Mouse (Mus musculus) fat pad, adult 2 months (tissue): ENCODE data around the gene Marc2.

Experiments
- DNase-seq: peaks from one replicate; pipeline ENCODE4 v3.0.0-alpha.2; 2011; ENCODE audit warnings: low read depth, low spot score; ENCODE audit errors: extremely low read depth

The Marc2 gene

DNA sequence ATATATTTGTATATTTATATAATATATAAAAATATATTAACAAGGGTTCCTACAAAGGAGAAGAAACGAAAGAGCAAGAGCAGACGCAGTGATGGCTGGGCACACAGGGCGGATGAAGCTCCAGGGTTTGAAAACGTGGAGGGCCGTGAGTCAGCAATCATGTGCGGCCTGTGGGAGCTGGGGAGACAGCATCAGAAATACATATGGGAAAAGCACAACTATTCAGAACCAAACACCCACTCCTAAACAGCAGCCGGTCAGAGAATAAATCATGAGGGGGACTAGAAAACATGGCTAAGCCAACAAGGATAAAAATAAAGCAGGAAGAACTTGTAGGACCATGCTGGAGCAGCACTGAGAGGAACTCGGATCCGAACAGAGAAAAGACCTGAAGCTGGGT lies 11.0 kb upstream of the Marc2 start:
- DNase-seq = no peak

DNA sequence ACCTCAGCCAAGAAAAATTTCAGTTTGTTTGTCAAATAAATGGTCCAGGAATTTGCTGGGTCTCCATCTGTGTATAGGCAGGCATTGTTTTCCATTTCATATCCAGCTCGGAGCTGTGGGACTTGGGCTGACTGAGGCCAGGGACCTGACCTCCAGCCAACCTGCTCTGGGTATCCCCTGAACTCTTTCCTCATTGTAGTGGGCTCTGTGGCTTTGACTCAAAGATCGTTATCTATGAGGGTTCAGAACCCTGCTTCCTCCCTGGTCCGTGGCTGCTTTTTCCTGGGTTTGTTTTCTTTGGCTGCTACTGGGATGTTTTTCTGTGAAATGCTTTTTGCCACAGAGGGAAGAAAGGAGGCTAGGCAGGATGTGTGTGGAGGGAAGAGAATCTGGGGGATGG lies 7.7 kb upstream of the Marc2 start:
- DNase-seq = no peak

DNA sequence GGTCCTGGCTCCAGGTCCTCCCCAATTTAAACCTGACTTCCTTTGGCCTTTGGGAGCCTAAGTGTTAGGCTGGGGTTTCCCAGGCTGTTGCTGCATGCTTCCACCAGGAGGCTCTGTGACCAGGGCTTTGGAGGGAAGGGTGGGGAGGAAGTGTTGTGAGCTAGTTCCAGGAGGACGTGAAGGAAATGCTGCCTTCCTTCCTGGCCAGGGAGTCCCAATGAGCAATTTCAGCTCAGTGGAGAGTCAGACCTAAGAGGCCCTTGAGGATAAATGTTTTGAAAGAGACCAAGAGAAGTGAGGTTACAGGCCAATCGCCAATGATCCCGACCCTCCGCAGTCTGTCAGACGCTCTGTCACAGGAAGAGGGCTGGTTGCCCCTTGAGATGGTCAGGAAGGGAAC lies 7.1 kb upstream of the Marc2 start:
- no peak for DNase-seq

DNA sequence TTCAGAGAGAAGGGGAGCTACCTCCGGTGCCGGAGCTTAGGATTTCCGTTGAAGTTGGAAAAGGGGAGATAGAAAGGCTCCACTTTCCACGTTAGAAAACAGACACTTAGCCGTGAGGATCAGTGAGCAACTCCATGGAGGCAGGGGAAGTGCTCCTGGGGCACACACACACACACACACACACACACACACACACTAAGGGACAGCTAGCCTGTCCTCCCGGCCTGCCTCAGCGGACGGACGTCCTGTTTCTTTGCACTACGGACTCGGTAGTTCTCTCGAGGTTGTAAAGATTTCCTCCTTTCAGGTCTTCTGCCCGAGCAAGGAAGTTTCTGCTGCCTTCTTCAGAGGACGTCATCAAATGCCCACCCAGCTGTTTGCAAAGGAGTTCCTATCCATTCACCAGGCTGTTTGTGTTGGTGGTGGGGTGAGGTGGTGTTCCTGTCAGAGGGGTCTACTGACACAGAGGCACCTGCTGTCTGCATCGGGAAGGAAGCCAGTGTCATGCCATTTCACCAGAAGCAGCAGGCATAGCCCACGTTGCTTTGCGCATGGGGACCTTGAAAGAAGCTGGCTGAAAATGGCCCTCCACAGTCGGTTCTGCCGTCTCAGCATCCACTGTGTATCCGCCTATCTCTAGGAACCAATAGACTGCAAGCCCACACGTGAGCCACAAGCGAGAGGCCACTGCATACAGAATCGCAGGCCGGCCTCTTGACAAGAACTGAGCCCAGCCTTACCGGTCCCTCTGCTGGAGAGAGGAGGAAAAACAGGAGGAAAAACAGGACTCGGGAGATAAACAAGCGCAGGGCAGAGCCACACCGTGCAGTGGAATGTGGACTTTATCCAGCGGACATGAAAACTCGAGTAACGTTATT lies 5.7 kb upstream of the Marc2 start:
- DNase-seq = no peak

DNA sequence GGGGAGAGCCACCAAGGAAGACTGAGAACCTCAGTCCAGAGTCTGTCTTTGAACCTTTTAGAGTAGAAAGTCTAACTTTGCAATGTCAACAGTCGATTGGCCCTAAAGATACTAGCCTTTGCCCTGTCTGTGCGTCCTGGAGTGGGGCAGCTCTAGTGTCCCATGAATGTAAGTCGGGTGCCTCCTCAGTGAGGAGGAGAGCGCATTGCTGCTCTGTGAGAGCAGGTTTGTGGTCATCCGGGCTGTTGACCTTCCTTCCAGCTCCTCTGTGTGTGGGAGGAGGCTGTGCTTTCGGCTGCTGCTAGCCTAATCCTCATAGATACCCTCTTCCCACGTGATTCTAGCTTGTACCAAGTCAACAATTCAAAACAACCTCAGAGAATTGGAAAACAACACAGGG lies 4.9 kb upstream of the Marc2 start:
- DNase-seq = no peak

DNA sequence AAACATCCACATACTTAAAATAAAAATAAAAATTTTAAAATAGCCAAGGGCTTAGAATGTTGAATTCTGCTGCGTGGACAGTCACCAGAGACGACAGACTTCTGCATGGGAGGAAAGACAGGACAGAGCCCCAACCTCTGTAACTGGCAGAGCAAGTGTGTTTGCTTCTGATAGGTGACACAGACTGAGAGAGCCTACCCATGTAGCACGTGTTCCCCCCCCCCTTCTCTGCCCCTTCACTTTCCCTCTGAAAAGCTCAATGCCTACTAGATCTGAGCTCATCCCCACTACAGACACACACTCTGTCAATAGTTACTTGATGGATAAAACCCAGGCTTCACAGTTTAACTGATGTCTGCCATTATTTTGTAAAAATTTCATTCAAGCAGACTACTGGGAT lies 722 bp upstream of the Marc2 start:
- DNase-seq = no peak

DNA sequence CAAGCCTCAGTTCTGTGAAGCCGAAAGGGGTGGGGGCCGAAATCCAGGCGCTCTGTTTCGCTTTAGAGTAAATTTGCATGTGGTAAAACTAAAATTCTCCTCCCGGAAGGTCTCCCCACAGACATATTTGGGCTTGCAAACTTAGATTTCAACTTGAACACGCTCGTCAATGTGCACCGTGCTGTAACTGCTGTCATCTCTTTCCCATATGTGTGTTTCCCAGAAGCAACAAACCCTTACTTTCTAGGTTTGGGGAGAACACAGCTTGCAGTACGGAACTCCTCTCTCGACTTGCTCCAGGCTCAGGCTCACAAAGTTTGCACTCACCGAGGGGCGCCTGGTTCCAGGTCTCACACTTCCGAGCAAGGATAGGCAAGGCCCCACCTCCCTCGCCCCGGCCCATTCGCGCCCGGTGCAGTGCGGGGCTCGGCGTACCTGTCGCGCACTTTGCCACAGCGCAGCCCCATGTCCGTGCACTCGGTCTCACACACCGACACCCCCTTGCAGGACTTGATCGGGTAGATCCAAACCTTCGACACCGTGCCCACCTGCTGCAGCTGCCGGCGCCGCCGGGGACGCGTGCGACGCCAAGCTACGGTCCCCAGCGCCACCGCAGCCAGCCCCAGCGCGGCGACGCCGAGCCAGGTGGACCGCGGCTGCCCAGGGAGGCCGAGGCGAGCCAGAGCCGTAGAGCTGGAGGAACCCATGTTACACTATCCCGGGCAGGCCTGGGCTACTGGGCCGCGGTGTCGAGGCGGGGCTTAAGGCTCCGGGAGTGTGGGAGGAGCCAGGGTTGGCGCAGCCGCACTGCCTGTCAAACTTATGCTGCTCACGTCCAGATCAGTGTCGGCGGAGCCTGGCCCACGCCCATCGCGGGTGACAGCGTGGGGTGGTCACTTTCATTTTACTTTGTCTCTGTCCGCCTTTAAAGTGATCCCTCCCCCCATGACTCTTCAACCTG lies 860 bp downstream of the Marc2 start:
- DNase-seq = no peak

DNA sequence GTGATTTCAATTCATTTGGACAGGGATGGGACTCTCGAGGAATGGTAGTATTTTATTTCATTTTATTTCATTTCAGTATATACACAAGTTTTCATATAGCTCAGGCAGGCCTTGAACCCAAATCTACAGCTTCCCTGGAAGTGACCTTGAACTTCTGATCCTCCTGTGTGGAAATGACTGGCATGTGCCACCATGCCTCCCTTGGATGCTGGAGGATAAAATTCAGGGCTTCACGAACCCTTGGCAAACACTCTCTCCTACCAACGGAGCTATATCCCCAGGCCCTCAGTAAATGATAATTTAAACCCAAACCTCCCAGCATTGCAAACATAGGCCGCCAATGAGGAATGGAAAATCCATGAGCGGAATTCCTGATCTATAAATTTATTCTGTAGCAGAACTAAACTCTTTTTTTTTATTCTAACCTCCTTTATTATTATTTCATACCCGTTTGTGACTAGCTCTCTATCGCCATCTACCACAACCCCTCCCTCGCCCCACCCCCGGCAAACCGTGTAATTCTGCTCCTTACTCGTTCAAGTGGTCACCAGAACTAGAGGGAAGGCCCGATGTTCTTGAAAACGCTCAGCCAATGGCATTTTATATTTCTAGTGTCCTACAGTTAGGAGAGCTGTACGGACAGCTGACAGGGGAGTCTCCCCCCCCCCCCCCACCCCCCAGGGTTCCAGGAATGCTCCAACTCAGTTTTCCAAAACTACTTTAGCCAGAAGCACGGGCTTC lies 1.8 kb downstream of the Marc2 start:
- DNase-seq = no peak

DNA sequence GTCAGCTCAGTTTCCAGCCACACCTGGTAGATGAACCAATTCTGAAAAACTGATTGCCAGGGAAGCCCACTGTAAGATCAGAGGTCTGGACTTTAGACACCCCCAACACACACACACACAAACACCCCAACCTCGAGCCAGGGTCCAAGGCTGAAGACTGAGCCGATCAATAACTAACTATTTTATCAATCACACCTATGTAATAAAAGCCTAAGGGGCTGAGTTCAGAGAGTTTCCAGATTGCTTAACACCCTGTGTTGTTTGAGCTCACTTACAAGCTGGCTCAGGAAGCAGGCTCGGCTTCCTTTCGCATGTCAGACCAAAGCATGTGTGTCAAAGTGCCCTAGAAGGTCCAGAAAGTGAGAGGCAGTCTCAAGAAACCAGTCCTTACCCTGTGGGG lies 8.6 kb downstream of the Marc2 start:
- no peak for DNase-seq

DNA sequence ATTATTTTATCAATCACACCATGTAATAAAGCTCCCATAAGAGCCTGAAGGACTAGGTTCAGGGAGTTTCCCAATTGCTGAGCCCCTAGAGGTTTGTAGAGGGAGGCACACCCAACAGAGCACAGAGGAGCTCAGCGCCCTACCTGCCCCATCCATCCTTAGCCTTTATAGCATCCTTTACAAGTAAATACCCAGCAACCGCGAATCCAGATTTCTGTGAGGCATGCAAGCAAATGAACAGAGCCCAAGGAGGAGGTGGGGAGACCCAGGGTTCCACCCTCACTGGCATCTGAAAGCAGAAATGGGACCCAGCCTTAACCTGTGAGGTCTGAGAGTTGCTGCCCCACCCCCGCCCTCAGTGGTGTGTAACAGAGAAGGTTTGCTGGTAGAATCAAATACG lies 9.9 kb downstream of the Marc2 start:
- no peak for DNase-seq

DNA sequence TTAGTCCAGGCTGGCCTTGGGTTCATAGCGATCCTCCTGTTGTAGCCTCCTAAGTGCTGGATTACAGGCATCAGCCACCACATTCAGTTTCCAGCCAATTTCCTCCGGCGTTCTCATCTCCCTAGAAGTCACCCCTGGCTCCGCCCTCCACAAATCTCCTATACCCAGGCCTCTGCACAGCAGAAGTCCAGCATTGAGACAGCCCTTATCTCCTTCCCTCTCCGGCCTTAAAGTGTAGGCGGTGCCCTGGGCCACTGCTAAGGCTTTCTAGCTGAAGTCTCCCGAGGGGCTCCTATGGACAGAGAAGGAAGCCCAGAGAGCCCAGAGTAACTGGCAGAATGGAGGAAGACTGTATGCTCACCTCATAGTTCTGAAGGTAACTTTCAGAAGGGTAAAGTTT lies 12.8 kb downstream of the Marc2 start:
- no peak for DNase-seq

DNA sequence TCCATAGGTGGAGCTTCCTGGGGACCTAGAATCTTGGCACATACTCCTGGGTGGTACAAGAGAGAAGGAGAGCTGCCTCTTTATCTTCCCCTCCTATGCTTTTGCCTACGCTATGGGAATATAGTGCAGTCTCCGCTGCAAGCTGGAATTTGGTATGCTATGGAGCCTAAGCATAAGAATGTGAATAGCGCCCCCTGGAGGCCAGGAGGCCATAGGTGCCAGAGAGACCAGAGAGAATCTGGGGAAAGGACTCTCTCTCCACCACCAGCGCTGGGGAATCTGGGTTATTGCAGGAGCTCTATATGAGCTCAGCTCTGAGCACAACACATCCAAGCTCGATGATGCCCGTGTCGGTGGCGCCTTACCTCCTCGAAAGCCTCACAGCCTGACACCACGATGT lies 14.0 kb downstream of the Marc2 start:
- DNase-seq = no peak

DNA sequence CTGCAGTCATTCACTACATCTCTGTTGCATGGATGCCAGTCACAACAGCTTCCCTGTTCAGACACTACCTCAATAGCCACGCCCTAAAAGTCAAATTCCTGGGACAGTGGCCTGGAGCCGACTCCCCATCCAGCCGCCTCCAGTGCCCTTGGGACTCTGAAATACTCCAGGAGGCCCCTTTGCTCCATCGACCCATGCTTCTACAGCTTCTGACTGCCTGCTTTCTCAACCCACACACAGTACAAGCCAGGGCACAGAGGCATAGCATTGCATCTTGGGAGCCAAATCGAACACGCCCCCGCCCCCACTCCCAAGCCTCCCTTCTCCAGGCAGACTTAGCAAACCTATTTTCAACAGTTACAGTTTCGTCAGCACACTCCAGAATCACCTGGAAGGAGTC lies 16.4 kb downstream of the Marc2 start:
- peak; percentile 80 for DNase-seq

DNA sequence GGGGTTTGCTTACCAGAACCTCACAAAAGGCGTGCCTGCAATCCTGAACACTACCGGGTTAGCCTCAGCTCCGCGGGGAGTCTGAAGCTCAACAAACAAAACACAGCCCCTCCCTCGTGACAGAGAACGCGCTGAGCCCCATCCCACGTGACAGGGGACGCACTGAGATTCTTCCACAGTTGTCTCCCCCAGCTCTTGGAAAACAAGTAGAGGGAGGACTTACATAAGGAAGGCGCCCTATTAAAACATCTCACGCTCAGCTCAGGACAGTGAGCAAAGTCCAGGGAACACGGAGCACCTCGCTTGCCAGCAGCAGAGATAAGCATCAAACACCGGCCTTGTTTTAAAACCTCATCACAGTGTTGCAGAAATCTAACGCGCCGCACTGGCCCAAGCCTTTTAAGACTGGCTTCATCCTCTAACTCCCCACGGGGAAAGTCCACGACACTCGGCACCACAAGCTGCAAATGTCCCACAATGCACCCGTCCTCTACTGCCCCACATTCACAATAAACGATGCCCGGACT lies 19.0 kb downstream of the Marc2 start:
- no peak for DNase-seq

DNA sequence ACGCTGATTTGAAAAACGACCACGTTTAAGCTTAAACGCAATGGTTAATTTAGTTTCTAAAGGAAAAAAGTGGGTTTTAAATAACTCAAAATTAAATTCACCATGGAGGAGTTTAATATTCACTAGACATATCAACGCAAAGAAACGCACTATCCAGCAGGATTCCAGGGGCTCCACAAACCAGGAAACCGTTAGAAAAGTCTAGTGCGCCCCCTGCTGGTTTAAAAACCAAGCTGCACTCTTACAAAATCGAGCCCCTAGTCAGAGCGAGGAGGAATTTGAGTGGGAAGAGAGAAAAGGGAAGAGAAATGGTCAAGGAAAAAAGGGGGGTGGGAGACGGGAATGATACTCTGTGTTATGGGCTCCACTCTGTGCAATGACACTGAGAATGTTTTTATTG lies 21.2 kb downstream of the Marc2 start:
- no peak for DNase-seq

DNA sequence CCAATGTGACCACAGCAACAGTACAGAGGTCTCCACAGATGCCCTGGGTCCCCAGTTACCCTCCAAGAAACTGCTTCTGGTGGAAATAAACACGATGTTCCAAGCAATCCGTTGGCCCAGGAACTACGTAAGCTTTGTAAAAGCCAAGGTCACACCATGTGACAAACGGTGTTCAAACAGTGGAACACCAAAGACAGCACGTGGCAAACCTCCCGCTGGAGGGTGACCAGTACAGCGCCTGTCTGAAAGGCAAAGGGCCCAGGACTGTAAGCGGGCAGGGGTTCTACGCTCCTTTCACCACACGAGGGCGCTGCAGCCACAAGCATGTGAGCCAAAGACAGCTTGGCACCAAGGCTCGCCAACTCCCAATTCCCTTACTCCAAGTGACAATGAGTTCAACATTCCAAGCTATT lies 21.8 kb downstream of the Marc2 start:
- DNase-seq = no peak

DNA sequence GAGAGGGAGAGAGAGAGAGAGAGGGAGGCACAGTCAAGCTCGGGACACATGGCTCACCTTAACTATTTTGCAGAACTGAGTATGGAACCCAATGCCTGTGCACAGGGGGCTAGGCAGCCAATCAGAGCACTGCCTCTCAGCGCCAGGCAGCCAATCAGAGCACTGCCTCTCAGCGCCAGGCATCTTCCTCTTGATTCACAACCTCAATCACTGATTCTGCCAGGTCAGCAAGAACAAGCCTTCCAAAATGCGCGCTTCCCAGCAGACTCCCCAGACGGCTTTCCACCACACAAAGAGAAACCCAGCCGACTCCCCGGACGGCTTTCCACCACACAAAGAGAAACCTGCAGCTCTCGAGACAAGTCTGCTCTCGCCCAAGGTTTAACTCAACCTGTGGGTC lies 23.6 kb downstream of the Marc2 start:
- peak; percentile 65 for DNase-seq

DNA sequence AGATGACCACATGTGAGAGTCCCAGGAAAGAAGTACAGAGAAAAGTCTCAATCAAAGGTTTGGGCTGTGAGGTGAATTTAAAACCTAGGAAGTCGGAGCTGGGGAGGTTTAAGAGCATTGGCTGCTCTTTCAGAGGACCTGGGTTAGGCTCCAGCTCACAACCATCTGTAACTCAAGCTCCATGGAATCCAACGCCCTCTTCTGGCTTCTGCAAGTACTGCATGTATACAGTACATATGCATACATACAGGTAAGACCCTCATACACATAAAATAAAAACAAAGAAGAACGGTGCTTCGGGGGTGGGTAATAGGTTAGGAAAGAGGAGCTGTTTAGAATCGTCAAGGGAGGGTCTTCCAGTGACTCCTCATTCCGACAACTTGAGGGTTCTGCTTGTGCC lies 28.5 kb downstream of the Marc2 start:
- no peak for DNase-seq

DNA sequence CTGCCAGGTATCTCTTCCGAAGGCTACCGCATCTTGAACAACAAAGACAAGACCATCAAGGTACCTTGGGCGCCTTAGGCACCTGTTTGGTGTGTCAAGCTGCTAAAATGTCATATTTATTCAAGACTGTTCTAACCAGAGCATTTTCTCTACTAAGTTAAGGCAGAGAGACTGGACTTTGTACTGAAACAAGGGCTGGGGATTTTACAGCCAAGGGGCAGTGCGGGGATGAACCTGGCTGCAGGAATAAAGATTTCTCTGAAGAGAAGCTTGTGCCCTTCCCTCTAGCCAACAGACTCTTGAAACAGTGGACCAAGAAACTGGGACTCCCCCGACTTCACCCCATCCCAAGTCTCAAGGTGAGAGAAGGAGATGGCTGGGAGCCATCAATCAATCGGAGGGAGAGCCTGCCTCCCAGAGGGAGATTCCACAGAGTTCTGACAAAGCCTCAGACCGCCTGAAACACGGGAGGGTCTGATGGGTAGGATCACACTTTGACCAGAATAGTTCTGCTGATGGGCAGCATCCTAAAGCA lies 34.5 kb downstream of the Marc2 start:
- DNase-seq = no peak

DNA sequence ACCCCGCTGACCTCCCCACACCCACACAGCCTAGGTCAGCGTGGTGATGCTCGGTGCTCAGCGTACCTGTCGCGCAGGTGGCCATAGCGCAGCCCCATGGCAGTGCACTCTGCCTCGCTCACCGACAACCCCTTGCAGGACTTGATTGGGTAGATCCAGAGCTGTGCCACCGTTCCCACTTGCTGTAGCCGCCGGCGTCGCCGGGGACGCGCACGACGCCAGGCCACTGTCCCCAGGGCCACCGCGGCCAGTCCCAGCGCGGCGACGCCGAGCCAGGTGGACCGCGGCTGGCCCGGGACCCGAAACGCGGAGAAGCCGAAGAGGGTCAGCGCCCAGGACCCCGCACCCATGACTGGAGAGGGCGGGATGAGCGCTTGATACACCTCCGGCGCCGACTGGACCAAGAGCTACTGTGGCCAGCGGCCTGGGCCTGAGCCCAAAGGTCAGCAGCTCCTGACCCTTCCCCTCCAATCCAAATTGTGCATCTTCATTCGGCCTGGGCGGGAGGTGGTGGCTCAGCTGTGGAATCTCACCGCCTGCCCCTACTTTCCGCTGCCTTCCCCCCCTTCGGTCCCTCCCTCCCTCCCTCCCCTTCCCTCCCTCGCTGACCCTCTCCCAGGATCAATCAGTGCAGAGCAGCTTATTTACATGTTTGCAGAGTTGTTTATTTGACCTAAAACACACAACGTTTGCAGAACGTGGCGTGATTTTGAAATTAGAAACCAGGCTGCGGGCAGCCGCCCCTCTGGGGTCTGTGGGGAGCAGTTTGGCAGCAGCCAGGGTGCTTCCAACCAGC lies 35.3 kb downstream of the Marc2 start, which contains the start of gene Marc1:
TSS of gene Marc1 (minus strand) at position 534 of the 796 bp plus-strand sequence.
- no peak for DNase-seq
